Mouse (Mus musculus) liver, embryonic 14.5 days (tissue): ENCODE measurements around the gene Gse1.

ENCODE experiments used
- CTCF ChIP-seq: IDR thresholded peaks from 2 replicates; pipeline ENCODE4 v1.5.1; 2016; ENCODE audit warnings: antibody characterized with exemption, low read depth, control low read depth
- EP300 ChIP-seq: IDR thresholded peaks from 2 replicates; pipeline ENCODE4 v1.6.1; 2016; ENCODE audit warnings: antibody characterized with exemption, low read depth

GRCm38 (mm10) chr8:120399212-120399934 lies 171.1 kb downstream of the Gse1 start:
- TF ChIP-seq CTCF = no peak
- TF ChIP-seq EP300 = no peak
